Mouse (Mus musculus) intestine, postnatal 0 days (tissue): ENCODE data around the gene Slc30a4. TPM values are rescaled to one million over a fixed set of nuclear protein-coding genes. Genes with fewer than 3 reads are reported as not detected.

Experiments used
- ATAC-seq: fragments of 200-750 bp; cut with Nextera tagmentation; 2 replicates; pipeline ENCODE4 v1.8.0; 2017; ENCODE audit warnings: mild to moderate bottlenecking, moderate TSS enrichment, moderate library complexity
- H3K27ac ChIP-seq: fragments of 300-500 bp; sonication (generic); 2 replicates; pipeline ENCODE4 v1.5.1; 2014; ENCODE audit warnings: mild to moderate bottlenecking, low read depth, low read length, moderate library complexity
- H3K27me3 ChIP-seq: fragments of 300-500 bp; sonication (generic); replicated peaks from 2 replicates; pipeline ENCODE4 v1.6.1; 2014; ENCODE audit warnings: low read length, mixed read lengths; ENCODE audit not compliant: control insufficient read depth, insufficient read depth
- H3K36me3 ChIP-seq: fragments of 300-500 bp; sonication (generic); 2 replicates; pipeline ENCODE4 v1.6.1; 2014; ENCODE audit warnings: mild to moderate bottlenecking, moderate library complexity; ENCODE audit not compliant: control insufficient read depth, insufficient read depth
- H3K4me1 ChIP-seq: fragments of 300-500 bp; sonication (generic); replicated peaks from 2 replicates; pipeline ENCODE4 v1.6.1; 2014; ENCODE audit warnings: antibody characterized with exemption, low read length, mixed read lengths; ENCODE audit not compliant: control insufficient read depth, insufficient read depth
- H3K4me2 ChIP-seq: fragments of 300-500 bp; sonication (generic); replicated peaks from 2 replicates; pipeline ENCODE4 v1.6.1; 2014; ENCODE audit warnings: low read depth, mild to moderate bottlenecking, moderate library complexity
- H3K4me3 ChIP-seq: fragments of 300-500 bp; sonication (generic); 2 replicates; pipeline ENCODE4 v1.5.1; 2014; ENCODE audit warnings: low read depth, low read length
- H3K9ac ChIP-seq: fragments of 300-500 bp; sonication (generic); 2 replicates; pipeline ENCODE4 v1.6.1; 2014; ENCODE audit warnings: mild to moderate bottlenecking, low read depth, low read length
- H3K9me3 ChIP-seq: fragments of 300-500 bp; sonication (generic); 2 replicates; pipeline ENCODE4 v1.6.1; 2016; ENCODE audit warnings: mixed run types; ENCODE audit not compliant: control insufficient read depth
- CTCF ChIP-seq: sonication (generic); IDR thresholded peaks from 2 replicates; pipeline ENCODE4 v1.5.1; 2016; ENCODE audit warnings: low read depth, mild to moderate bottlenecking, control low read depth, antibody characterized with exemption, moderate library complexity
- WGBS: fragments of 180-500 bp; shearing (Covaris S2); extraction: QIAGEN DNeasy Blood & Tissue Kit; methylation state at CpG from one replicate; pipeline ENCODE4 v1.1.7; 2014; 5-methylcytosine and 5-hydroxymethylcytosine counted together
- polyA plus RNA-seq: library from polyadenylated mRNA; unstranded; fragments of >200 nt; fragmentation: Nextera tagmentation; extraction: Ambion mirVana; gene quantifications from 2 replicates; pipeline ENCODE4 v1.2.1, GENCODE M21; 2015

The Slc30a4 gene
- polyA plus RNA-seq = 13.4 and 13.7 TPM in 2 replicates

DNA sequence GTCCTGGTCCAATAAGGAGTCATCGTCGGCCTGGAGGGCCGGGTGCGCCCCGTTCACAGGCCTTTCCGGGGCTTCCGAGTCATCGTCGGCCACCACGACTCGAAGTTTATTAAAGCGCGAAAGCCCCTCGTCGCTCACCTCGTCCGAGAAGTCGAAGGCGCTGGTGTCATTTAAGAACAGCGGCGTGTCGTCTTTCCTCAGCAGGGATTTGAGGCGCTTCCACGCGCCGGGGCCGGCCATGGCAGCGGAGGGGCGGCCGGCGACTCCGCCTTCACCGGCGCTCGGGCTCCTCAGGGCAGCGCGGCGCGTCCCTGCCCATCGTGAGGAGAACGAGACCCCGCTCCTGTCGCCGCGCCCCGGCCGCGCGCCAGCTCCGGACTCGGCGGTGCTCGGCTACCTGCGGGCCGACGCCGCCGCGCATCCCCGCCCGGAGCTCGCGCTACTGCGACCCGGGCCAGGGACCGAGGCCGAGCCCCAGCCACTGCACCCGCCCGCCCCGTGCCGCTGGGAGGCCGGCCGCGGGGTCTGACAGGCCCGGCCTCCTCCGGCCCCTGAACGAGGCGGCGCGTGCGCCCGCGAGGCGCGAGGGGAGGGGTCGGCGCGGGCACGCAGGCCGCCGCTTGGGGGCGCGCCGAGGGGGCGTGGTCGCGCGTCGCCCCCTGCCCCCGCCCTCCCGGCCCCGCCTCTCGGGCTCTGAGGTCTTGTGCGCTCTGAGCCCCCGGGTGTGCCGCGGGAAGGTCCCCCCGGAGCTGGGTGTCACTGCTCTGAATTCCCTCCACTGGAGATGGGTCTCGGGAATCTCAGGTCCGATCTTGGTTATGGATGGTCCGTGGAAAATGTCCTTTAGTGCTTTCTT is at the start of gene Slc30a4:
Slc30a4 (minus strand) TSS at position 483 of the 856 bp plus-strand sequence.
- Histone ChIP-seq H3K27ac (peak within 1 kb of the TSS; percentile 90), H3K9ac (peak within 1 kb of the TSS; percentile 86), H3K4me3 (peak within 1 kb of the TSS; percentile 90), H3K4me2 (peak within 1 kb of the TSS; percentile 80), H3K27me3 (no peaks in the 10 kb centered on the region), H3K4me1 (peaks cover 5% of the 10 kb centered on the region), H3K36me3 (no peaks in the 10 kb centered on the region), H3K9me3 (no peaks in the 10 kb centered on the region)
- TF ChIP-seq CTCF = 0 out of 2 replicates have a peak, but pooled peaks have one; percentile 29
- ATAC-seq = peak; percentile 89
- under 1% methylated on average over 99 of the region's 111 CpGs for WGBS

DNA sequence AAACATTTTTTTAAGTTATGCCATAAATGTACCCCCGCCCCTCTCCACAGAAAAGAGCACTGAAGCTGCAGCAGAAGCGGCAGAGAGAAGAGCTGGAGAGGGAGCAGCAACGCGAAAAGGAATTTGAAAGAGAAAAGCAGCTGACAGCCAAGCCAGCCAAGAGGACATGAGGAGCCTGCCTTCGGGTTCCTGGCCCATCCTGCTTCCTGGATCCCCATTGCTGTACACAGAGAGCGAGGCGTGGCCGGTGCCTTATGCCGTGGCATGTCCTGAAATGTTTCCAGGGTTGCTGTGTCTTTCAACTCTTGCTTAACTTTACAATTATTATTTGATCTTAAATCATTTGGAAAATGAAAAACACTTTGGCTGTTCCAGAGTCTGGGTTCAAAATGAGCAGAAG is 44.0 kb upstream of the Slc30a4 start:
- no peak overlapping the region for H3K9ac ChIP-seq
- H3K27ac ChIP-seq = no peak overlapping the region
- no peaks in the 10 kb centered on the region for H3K27me3 ChIP-seq
- H3K4me1 ChIP-seq = no peaks in the 10 kb centered on the region
- ATAC-seq = no peak
- WGBS = 78% methylated on average over 9 of the region's 9 CpGs
- H3K4me2 ChIP-seq = no peak overlapping the region
- TF ChIP-seq CTCF = no peak
- H3K4me3 ChIP-seq = no peak overlapping the region
- no peaks in the 10 kb centered on the region for H3K9me3 ChIP-seq
- H3K36me3 ChIP-seq = peaks cover 42% of the 10 kb centered on the region

DNA sequence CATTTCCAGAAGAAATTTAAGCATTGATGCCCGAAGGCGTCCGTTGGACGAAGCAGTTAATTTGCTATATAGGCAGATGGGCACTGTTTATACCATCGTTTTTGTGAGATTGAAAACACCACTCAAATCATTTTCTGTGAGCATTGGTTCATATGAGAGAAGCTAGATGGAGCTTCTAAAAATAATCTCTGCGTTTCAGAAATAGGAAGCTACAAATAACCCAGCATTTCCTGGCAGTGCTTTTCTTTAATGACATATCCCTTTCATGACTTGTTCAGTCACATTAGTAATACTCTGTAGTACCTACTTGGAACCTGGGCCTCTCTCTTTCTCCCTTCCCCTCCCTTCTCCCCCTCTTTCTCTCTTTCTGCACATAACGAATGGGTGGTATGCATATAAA is 36.6 kb upstream of the Slc30a4 start:
- Histone ChIP-seq H3K4me1 (peaks cover 13% of the 10 kb centered on the region; the same call in 1 of the 2 replicates), H3K9me3 (no peaks in the 10 kb centered on the region), H3K9ac (peak overlapping the region; percentile 88), H3K4me3 (peak overlapping the region; percentile 86), H3K4me2 (peak overlapping the region; percentile 85), H3K36me3 (peaks cover 5% of the 10 kb centered on the region; the same call in 1 of the 2 replicates), H3K27ac (peak overlapping the region; percentile 95; the same call in 1 of the 2 replicates), H3K27me3 (no peaks in the 10 kb centered on the region)
- 19% methylated on average over 7 of the region's 7 CpGs for WGBS
- no peak for ATAC-seq
- TF ChIP-seq CTCF = no peak

DNA sequence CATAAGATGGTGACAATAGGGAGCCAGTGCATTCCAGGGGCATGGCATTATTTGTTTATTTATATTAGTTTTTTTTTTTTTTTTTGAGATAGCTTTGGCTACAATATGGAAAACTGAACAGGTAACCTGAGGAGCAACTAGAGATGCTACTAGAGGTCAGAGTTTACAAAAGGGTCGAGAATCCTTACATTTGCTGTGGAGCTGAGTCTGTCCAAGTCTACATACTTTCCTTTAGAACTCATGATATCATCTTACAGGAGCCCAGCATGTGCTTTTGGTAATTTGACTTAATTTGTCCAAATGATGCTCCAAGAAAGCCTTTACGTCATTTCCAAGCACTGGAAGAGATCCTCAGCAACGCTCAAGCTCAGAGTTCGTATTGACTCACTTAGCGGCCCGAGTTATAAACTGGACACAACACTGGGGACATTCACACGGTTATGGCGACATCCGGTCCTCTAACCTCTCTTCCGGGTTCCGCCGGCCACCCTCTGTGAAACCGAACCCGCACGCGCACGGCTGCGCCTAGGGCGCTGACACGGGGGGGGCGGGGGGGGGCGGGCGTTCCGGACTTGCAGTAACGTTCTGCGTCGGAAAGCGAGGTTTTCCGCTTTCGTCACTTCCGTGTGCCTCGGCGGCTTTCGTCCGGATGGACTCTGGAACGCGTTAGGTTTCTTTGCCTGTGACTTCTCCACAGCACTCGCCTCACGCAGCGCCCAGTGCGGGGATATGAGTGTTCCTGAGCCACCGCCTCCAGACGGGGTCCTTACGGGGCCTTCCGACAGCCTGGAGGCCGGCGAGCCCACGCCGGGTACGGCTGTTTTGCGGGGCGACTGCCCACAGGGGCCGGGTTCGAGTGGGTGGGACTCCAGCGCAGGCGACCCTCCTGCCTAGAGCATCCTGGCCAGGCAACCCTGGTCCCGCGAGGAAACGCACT is 35.7 kb upstream of the Slc30a4 start, which contains the start of gene Bloc1s6:
Bloc1s6 (plus strand) TSS at position 610 of the 937 bp plus-strand sequence.
- TF ChIP-seq CTCF = no peak
- Histone ChIP-seq H3K4me3 (peak within 1 kb of the TSS; percentile 86), H3K9me3 (no peaks in the 10 kb centered on the region), H3K4me1 (peaks cover 13% of the 10 kb centered on the region; the same call in 1 of the 2 replicates), H3K4me2 (peak within 1 kb of the TSS; percentile 85), H3K36me3 (peaks cover under 1% of the 10 kb centered on the region; the same call in 1 of the 2 replicates), H3K27ac (peak within 1 kb of the TSS; percentile 95), H3K9ac (peak within 1 kb of the TSS; percentile 88), H3K27me3 (no peaks in the 10 kb centered on the region)
- ATAC-seq = peak; percentile 92
- WGBS = under 1% methylated on average over 53 of the region's 59 CpGs

DNA sequence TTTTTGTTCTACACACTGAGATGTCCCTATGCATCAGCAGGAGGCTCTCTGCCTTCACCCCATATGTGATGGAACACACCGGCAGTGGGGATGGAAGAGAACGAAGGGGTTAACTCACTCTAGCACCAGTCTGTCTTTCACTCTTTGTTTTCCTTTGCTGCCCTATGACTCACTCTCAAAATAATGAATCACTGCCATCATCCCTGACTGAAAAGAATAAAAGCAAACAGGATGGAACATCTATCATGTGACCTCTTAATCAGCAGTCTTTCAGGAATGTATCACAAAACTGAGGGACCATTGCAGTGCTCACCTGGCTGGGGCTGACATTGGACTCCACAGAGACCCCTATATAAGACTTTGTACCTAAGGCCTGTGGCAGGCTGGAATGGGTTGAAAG is 29.0 kb upstream of the Slc30a4 start:
- Histone ChIP-seq H3K27me3 (no peaks in the 10 kb centered on the region), H3K36me3 (no peaks in the 10 kb centered on the region), H3K27ac (no peak overlapping the region), H3K9ac (no peak overlapping the region), H3K4me3 (no peak overlapping the region), H3K9me3 (no peaks in the 10 kb centered on the region), H3K4me2 (no peak overlapping the region), H3K4me1 (no peaks in the 10 kb centered on the region; the same call in 1 of the 2 replicates)
- no peak for TF ChIP-seq CTCF
- ATAC-seq = no peak
- WGBS = 69% methylated on average over 2 of the region's 2 CpGs

DNA sequence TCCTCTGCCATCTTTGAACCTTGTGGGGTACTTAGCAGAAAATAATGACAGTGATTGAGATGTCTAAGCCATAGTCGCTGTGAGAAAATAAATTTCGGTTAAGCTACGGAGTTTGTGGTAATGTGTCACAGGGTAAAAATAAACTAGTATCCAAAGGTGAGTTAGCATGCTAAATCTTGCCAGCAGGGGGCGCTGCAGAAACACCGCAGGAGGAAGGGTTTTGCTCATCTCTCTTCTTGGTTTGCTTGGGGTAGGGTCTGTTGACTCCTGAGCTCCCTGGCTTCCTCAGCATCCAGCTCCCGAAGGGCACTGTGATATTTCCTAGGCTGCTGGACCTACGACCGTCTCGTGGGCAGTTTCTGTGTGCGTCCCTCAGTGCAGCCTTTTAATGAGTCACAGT is 23.1 kb upstream of the Slc30a4 start:
- peak; percentile 83 for TF ChIP-seq CTCF
- Histone ChIP-seq H3K4me1 (no peaks in the 10 kb centered on the region), H3K9me3 (no peaks in the 10 kb centered on the region), H3K4me2 (no peak overlapping the region), H3K27me3 (no peaks in the 10 kb centered on the region), H3K4me3 (no peak overlapping the region), H3K9ac (no peak overlapping the region), H3K36me3 (no peaks in the 10 kb centered on the region), H3K27ac (no peak overlapping the region)
- 61% methylated on average over 10 of the region's 10 CpGs for WGBS
- no peak for ATAC-seq
